Mouse (Mus musculus) cerebellum, adult 9-10 months (tissue): ENCODE data around the gene Upk1a.

Experiments
- DNase-seq: peaks from one replicate; pipeline ENCODE4 v3.0.0; 2022

Upk1a gene

DNA sequence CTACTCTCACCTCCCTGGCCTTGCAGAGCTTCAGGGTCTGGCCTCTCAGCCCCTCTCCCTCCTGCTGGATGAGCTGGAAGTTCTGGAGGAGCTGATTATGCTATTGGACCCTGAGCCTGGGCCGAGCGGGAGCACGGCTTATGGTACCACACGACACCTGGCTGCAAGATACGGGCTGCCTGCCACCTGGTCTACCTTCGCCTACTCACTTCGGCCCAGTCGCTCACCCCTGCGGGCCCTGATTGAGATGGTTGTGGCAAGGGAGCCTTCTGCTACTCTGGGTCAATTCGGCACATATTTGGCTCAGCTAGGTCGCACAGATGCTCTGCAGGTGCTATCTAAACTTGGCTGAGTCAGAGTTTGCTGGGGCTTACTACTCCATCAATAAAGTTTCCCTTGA is 45.1 kb downstream of the Upk1a start:
- peak; percentile 29 for DNase-seq

DNA sequence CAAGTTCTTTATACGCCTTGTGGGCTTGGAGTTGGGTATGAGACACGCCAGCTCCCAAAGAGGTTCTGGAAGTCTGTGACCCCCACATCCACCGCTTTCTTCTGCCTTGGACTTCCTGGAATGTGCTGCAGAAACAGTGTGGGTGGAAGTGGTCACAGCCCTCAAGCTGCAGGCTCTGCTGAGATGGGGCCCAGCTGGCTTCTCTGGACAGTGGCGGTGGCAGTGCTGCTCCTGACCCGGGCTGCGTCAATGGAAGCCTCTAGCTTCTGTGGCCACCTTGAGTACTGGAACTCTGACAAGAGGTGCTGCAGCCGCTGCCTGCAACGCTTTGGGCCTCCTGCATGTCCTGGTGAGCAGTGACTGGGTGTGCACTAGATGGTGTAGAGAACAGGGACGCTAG is 46.6 kb downstream of the Upk1a start:
- peak; percentile 38 for DNase-seq

DNA sequence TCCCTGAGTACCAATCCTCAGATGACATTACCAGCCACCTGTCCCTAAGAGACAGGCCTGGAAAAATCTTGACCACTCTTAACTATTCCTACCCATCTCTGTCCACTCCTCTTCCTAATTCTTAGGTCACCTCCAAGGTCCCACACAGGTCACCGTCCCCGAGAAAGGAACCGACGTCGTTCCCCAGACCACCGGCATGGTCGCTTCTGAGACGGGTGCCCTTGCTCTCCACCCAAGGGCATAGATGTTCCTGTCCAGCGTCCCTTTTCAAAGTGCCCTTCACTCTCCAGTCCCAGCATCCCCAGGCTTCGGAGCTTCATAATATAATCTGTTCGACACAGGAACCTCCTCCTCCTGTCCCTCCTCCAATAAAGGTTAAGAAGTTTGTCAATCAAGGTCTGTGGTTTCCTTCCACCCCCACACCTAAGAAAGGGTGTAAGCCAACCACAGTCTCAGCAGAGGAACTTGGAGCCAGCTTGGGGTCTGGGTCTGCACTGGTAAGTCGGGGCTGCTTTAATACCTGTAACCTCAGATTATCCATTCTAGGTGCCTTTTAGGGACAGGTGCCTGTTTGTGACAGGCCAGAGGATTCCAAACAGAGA is 47.6 kb downstream of the Upk1a start, which contains the start of gene Igflr1:
Gene Igflr1, plus strand, starts transcription at position 458 of the 602 bp plus-strand sequence.
- peak; percentile 60 for DNase-seq

GRCm38 (mm10) chr7:30563906-30564280 is 48.8 kb downstream of the Upk1a start:
- no peak for DNase-seq

- DNase-seq, result peak; percentile 97
Observed at GRCm38 (mm10) chr7:30563117-30563905, 49.3 kb downstream of the Upk1a start, which contains the start of the genes U2af1l4, Gm49396 and Psenen. Gene U2af1l4, plus strand, starts transcription at chr7:30563301. Gene Gm49396, plus strand, starts transcription at chr7:30563344. Gene Psenen, minus strand, starts transcription at chr7:30563627.

GRCm38 (mm10) chr7:30562526-30563116 is 50.0 kb downstream of the Upk1a start:
- no peak for DNase-seq

GRCm38 (mm10) chr7:30560296-30560695 is 52.4 kb downstream of the Upk1a start:
- peak; percentile 61 for DNase-seq

GRCm38 (mm10) chr7:30559443-30559954 is 53.1 kb downstream of the Upk1a start, which contains the start of gene Lin37:
Gene Lin37, minus strand, starts transcription at chr7:30559838.
- peak; percentile 100 for DNase-seq

DNA sequence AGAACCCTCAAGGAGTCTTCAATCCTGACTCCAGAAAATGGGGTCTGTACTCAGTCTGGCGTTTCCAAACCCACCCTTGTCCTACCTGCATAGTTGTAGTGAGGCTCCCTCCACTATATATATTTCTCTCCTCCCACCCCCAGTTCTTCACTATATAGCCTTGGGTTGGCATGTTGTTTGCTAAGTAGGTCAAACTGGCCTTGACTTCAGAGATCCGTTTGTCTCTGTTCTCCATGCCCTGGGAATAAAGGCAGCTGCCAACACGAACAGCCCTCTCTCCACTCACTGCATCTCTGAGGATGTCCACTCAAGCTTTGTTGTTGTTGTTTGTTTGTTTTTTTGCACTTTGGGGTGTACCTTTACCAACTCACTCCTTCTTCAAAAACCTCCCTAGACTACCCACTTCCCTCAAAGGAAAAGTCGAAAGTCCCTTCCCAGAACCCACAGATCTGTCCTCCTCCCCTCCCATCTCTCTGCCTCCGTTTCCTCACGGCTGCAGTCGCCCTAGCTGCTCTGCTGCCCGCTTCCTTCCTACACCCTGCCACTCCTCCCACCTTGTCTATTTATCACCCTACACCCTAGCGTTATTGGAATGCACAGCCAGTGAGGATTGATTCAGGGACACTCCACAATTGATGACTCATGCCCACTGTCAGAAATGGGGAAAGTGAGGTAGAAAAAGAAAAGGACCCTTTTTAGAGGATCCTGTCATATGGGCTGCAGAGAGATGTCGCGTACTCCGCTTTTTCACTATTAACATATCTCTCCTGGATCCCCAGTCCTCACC is 53.8 kb downstream of the Upk1a start:
- peak; percentile 54 for DNase-seq

DNA sequence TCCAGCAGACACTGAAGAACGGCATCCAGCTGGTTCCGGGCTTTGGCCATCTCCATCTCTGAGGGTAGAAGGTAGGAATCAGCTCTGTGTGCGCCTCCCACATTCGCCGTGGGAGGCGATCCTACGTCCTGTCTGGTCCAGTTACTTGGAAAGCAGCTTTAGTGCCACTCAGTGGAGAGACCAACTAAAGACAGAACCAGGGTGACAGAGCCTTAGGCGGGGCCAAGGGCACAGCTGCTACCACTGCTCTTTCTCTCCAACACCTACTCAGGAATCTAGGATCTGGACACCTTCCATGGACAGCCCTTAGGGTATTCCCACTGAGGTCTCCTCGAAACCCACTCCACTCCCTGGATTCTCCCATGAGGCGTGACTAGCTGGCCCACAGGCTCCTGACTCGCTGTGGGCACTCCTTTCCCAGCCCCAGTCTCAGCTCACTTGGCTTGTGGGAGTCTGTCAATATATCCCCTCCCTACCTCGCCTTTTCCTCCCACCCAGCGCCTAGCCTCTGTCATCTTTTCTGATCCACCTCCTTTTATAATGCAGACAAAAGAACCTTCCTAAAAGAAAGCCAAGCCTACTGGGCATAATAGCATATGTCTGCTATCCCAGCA is 54.6 kb downstream of the Upk1a start:
- DNase-seq, result peak; percentile 45

GRCm38 (mm10) chr7:30556894-30557536 is 55.6 kb downstream of the Upk1a start:
- no peak for DNase-seq

- peak; percentile 67 for DNase-seq
Observed at GRCm38 (mm10) chr7:30553810-30554584, 58.6 kb downstream of the Upk1a start.
